Mouse (Mus musculus) urinary bladder, postnatal 4 days (tissue): ENCODE results near the gene Bet1.

Experiments
- DNase-seq, 2 experiments: peaks; one replicate each; pipeline ENCODE4 v3.0.0; 2021 to 2022; ENCODE audit warnings: low spot score in 2 of 2

Bet1 gene

DNA sequence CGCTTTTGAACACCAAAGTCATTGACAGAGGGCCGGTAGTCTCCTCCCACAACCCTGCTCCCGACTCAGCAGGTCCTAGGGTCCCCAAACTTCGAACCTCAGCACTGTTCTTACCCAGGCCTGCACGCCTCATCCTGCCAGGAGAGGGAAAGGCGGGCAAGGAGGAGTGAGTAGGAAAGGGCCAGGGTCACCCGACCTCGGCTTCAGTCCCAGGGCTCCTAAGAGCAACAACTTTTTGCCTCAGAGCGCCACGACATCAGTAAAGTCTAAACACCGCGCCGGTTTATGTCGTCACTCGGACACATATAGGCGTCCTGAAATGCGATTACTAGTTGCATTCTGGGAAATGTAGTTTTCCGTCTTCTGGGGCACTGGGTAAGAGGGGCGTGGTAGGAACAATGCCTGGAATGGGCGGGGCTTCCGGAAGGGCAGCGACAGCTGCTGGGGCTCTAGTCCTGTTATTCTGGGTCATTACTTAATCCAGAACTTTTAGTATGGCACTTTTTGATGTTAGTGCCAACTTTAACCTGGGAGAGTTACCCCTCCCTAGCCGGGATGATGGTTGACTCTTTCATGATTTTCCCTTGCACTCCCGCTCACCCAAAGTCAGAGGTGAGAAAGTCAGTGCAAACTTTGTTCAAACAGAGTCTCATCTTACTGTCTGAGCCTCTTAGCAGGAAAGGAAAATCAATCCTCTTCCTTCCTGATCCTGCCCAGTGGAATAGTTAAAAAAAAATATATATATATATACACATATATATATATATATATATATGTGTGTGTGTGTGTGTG lies at the start of gene Bet1:
TSS of gene Bet1 (minus strand) at position 310 of the 792 bp plus-strand sequence.
- peak; percentile 79 to 88 for DNase-seq

DNA sequence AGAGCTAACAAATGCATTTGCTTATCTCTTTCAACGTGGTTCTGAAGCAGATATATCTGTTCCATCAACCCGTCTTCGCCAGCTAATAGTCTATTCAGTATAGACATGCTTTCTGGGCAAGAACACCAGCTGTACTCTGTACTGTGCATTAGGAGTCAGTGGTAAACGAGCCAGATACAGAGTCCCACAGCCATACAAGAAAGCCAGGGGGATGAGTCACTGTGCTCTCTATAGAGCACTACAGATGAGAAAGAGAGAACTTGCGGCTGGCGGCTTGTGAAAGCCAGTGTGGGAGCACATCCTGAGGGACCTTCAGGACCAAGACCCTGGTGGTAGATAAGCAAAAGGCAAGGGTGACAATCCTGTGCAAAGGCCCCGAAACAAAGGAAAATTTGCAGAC lies 45.5 kb upstream of the Bet1 start:
- DNase-seq, result no peak

DNA sequence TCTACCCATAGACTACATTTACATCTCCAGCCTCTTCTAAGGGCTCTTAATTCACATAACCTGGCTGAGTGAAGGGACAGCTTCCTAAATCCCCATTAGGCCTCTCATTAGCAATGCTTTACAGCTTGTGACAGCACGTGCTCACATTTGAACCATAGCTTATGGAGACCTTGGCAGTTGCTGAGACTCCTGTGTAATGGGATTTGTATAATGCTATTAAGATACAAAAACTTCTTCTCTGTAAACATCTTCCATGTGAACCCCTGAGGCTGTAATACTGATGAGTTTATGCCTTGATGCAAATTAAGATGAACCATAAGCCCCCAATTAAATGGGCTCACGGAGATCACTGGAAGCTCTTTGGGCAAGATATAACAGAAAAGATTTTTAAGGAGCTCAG lies 44.4 kb upstream of the Bet1 start:
- no peak for DNase-seq

DNA sequence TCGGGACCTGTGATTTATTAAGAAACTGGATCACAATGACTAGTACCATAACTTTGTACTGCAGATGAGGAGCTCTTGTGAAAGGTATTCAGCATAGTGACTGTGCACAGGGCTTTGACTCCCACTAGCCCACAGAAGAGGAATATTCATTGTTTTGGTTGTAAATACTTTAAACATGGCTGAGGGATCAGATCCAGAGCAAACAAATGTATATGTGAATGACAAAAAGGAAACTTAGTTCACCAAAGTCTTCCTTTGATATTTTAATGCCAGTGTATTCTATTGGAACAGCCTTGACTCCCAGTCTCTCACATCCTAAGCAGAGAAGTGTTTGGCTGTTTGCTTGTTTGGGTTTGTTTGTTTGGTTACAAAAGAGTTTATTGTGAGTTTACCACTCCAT lies 31.8 kb upstream of the Bet1 start:
- DNase-seq, result no peak

DNA sequence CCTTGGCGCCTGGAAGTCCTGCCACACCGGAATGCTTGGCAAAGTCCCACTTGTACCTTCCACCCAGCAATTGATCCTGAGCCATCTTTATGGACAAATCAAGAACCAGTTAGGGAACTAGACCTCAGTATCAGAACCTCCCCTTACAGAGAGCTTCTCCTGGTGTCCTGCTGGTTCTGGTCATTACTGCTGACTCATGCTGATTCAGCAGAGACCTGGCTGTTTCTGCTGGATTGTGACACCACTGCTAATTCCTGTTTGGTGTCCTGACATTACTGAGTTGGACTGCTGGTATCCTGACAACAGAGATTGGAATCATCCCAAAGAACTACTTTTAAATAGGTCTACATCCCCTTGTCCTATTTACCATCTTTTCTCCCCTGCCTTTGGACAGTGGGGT lies 3.7 kb upstream of the Bet1 start:
- no peak for DNase-seq

DNA sequence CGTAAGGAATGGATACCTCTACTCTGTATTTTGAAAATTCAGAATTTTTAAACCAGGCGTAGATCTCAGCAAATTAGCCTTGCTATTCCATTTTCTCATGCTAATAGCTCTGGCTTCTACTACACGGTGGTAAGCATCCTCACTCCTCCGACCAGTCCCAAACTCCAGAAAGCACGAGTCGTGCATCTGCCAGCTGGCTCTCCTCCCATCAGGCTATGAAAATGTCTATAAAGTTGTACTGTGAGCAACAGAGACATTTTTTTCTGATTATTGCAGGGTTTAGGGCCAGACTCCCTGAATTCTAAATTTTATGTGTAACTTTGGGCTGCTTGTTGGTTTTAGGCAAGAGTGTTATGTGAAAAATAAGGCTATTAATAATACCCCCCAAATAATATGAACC lies 14.5 kb downstream of the Bet1 start:
- no peak for DNase-seq

DNA sequence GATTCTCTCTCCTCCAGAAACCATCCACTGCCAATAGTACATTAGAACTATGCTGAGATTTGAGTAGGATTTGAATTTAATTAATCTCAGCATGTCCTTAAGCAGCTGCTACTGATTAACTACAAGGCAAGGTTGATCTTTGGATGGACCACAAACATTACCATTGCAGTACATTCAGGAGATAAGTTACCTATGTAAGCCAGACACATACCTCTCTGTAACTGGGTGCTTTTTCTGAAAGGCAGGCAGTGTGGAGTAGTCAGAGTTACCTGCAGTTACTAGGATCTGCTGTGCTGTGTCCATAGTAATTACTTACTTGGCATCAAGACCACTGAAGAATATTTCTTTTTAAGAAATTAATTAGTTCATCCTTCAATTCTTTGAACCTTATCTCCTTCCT lies 17.1 kb downstream of the Bet1 start:
- DNase-seq, result no peak

DNA sequence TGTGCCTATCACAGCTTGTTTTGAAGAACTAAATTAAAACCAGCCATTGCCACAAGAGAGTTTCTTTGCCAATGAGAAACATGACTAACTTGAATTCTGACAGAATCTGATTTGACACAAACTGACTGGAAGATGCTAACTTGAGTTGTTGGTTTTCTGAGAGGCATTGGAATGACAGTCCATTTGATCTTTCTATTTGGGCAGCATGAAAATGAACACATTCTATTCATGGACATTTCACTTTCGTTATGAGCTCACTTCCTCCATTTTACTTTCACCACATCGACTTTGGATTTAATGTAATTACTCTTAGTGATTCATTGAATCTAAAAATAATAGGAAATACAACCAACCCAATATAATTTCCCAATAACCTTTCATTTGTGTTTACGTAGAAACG lies 32.4 kb downstream of the Bet1 start:
- DNase-seq, result no peak

DNA sequence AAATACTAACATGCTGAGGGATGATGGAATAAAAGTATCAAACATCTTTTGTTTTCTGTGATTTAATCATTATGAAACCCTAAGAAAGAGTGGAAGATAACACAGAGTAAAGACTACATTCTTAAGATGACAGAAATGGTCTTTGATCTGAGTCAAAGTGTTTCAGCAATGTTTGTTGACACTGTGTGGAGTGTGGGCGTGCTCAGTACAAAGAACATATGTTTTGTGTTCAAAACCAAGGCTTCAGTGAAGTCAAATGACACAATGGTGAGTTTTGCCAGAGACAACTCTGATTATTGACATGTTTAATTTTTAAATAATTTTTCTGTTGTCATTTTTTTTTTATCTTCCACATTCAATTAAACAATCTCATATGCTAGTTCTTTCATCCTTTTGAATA lies 33.9 kb downstream of the Bet1 start:
- DNase-seq, result no peak

DNA sequence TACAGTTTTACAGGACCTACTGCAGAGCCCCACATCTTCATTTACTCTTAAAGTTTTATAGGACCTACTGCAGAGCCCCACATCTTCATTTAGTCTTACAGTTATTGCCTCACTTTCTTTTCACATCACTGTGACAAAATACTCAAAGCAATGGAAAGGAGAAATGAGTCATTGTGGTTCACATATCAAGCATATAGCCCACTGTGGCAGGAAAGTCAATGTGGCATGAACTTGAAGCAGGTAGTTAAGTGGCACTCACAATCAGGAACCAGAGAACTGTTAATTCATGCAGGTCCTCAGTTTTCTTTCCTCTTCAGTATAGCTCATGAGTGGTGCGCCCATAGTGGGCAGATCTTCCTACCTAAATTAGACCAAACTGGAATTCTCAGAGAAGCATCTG lies 39.6 kb downstream of the Bet1 start:
- no peak for DNase-seq

DNA sequence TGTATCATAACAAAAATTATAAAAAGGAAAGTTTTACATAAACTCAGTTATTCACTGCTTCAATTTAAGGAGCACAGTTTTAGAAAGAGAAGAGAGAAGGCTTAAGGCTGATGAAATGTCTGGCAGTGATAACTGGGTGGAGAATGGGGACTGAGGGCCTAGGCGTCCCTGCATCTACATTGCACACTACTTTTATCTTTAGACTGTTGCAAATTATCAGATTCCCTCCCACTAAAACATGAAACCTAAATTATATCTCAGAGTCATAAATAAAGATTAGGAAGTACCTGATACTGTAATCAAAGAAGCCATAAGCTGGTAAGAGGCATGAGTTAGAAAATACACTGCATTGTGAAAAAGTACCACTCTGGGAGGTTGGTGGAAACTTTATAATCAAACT lies 45.0 kb downstream of the Bet1 start:
- no peak for DNase-seq

DNA sequence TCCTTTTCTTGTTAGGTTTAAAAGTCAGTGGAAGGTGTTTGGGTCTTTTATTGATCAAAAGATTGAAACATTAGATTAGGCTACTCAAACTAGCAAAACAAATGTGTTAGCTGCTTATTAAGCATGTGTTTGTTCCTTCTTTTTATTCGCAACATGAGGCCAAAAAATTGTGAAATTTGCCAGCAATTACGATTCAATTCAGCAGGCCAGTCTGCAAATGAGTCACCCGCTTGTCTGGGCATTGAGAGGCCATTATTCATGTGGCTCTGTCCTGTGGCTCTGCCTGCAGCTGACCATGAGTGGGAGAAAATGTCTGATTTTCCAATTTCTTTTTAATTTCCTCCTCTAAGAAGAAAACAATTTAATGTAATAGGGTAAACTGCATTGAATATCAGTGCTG lies 55.8 kb downstream of the Bet1 start:
- no peak for DNase-seq
